Mouse (Mus musculus) 416B (cell line): Measurements from ENCODE around the gene Ptch1.

Source experiments
- DNase-seq: peaks from one replicate; pipeline ENCODE4 v3.0.0; 2011; ENCODE audit warnings: low read depth

Gene Ptch1

DNA sequence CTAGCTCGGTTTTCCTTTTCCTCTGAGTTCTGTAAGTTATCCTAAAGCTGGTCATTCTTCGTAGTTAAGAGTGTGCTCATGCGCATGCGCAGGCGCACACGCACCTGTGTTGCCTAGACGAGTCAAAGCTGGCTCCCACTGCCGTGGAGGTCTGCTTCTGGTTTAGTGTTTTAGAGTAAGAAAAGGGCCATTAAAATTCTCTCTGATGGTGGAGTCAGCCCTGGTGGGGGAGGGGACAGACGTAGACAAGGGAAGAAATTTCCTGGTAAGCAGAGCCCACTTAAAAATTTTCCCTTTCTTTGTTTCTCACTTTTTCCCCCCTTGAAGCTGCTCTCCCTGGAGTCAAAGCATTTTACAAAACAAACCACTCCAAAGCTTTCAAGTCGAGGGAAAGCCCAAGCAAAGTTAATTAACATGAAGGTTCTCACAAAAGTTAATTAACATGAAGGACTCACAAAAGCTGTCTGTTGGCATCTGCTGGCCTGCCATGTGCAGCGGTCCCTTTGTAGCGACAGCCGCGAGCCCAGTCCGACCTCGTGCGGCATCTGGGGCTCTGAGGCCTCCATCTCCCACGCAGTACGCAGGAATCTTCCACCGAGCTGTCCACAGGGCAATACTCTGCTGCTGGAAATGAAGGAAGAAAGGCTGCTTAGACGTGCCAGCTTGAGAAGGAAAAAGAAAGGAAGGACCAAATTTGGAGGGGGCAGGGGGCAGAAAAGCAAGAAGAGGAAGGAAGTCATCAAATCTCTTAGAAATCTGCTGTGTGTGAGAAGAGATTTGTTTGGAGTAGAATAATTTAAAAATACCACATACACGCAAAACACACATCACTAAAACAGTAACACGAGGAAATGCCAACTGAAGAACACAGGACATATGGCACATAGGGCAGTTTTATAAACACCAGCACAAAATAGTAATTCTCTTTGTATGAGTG lies 76.5 kb downstream of the Ptch1 start, which contains the start of gene Fancc:
Gene Fancc, minus strand, starts transcription at position 633 of the 937 bp plus-strand sequence.
- DNase-seq = no peak

- no peak for DNase-seq
Observed at GRCm38 (mm10) chr13:63487707-63488042, 85.7 kb downstream of the Ptch1 start.

- no peak for DNase-seq
Observed at GRCm38 (mm10) chr13:63486791-63487706, 86.3 kb downstream of the Ptch1 start.

- no peak for DNase-seq
Observed at GRCm38 (mm10) chr13:63475356-63475755, 98.0 kb downstream of the Ptch1 start.
